Mouse (Mus musculus) cortical plate, adult 2 months (tissue): ENCODE results near the gene Tsc22d4.

Source experiments
- CTCF ChIP-seq: fragments of 200-500 bp; IDR thresholded peaks from 2 replicates; pipeline ENCODE4 v1.5.1; 2011; ENCODE audit warnings: mild to moderate bottlenecking, control low read depth, low read length; ENCODE audit not compliant: insufficient read depth; ENCODE audit errors: extremely low read depth
- POLR2A ChIP-seq: fragments of 200-500 bp; IDR thresholded peaks from 2 replicates; pipeline ENCODE4 v1.6.1; 2011; ENCODE audit warnings: mild to moderate bottlenecking, low read length, control low read depth; ENCODE audit not compliant: insufficient read depth; ENCODE audit errors: extremely low read depth

DNA sequence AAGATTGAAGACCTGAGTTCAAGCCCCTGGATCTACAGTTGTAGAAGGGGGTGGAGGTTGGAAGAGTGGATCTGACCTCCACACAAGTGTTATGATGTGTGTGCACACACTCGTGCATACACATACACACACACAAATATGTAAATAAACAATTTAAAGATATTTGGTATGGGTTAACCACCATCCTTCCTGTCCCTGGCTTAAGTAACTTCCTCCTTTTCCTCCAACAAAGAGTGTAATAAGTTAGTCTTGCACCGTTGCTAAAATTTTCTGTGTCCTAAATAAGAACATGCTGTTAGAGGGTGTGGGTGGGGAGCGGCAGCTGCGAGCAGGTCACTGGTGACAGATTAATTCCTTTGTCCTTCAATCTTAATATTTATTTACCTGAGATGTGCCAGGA lies 49.6 kb upstream of the Tsc22d4 start:
- no peak for TF ChIP-seq CTCF
- TF ChIP-seq POLR2A: no peak
